Mouse (Mus musculus) embryonic facial prominence, embryonic 11.5 days (tissue): ENCODE results near the gene Tbx4. TPM values are rescaled to one million over a fixed set of nuclear protein-coding genes. Genes with fewer than 3 reads are reported as not detected.

Experiments used
- ATAC-seq: fragments of 200-750 bp; cut with Nextera tagmentation; replicated peaks from 2 replicates; pipeline ENCODE4 v1.8.0; 2017; ENCODE audit warnings: low read depth; ENCODE audit not compliant: insufficient number of reproducible peaks, low FRiP score, low TSS enrichment
- DNase-seq: peaks from one replicate; pipeline ENCODE4 v3.0.0-alpha.2; 2015; ENCODE audit warnings: low spot score
- H3K27ac ChIP-seq: fragments of 300-500 bp; sonication (generic); replicated peaks from 2 replicates; pipeline ENCODE4 v1.5.1; 2014; ENCODE audit warnings: mild to moderate bottlenecking, low read depth, low read length, control low read depth
- H3K27me3 ChIP-seq: fragments of 300-500 bp; sonication (generic); 2 replicates; pipeline ENCODE4 v1.6.1; 2014; ENCODE audit warnings: mild to moderate bottlenecking, low read length, moderate library complexity, mixed read lengths; ENCODE audit not compliant: control insufficient read depth, insufficient read depth
- H3K36me3 ChIP-seq: fragments of 300-500 bp; sonication (generic); replicated peaks from 2 replicates; pipeline ENCODE4 v1.6.1; 2014; ENCODE audit warnings: low read depth, mild to moderate bottlenecking, low read length, moderate library complexity, mixed read lengths; ENCODE audit not compliant: control insufficient read depth, insufficient read depth
- H3K4me1 ChIP-seq: fragments of 300-500 bp; sonication (generic); 2 replicates; pipeline ENCODE4 v1.6.1; 2014; ENCODE audit warnings: low read length, mixed read lengths; ENCODE audit not compliant: control insufficient read depth, insufficient read depth
- H3K4me2 ChIP-seq: fragments of 300-500 bp; sonication (generic); 2 replicates; pipeline ENCODE4 v1.6.1; 2014; ENCODE audit warnings: low read depth, mild to moderate bottlenecking, control low read depth, low read length, moderate library complexity
- H3K4me3 ChIP-seq: fragments of 300-500 bp; sonication (generic); 2 replicates; pipeline ENCODE4 v1.5.1; 2014; ENCODE audit warnings: low read depth, low read length, control low read depth
- H3K9ac ChIP-seq: fragments of 300-500 bp; sonication (generic); replicated peaks from 2 replicates; pipeline ENCODE4 v1.6.1; 2014; ENCODE audit warnings: mild to moderate bottlenecking, control low read depth, low read length
- H3K9me3 ChIP-seq: fragments of 300-500 bp; sonication (generic); replicated peaks from 2 replicates; pipeline ENCODE4 v1.6.1; 2016; ENCODE audit warnings: mild to moderate bottlenecking, low read length, inconsistent platforms, mixed read lengths; ENCODE audit not compliant: control insufficient read depth
- WGBS: fragments of 180-500 bp; shearing (Covaris S2); extraction: QIAGEN DNeasy Blood & Tissue Kit; methylation state at CpG from one replicate; pipeline ENCODE4 v1.1.7; 2014; 5-methylcytosine and 5-hydroxymethylcytosine counted together
- polyA plus RNA-seq: library from polyadenylated mRNA; unstranded; fragments of >200 nt; fragmentation: Nextera tagmentation; extraction: Ambion mirVana; gene quantifications from 2 replicates; pipeline ENCODE4 v1.2.1, GENCODE M21; 2014

Gene Tbx4
- polyA plus RNA-seq, 1 experiment from 2014 or later, result 0.65 TPM

DNA sequence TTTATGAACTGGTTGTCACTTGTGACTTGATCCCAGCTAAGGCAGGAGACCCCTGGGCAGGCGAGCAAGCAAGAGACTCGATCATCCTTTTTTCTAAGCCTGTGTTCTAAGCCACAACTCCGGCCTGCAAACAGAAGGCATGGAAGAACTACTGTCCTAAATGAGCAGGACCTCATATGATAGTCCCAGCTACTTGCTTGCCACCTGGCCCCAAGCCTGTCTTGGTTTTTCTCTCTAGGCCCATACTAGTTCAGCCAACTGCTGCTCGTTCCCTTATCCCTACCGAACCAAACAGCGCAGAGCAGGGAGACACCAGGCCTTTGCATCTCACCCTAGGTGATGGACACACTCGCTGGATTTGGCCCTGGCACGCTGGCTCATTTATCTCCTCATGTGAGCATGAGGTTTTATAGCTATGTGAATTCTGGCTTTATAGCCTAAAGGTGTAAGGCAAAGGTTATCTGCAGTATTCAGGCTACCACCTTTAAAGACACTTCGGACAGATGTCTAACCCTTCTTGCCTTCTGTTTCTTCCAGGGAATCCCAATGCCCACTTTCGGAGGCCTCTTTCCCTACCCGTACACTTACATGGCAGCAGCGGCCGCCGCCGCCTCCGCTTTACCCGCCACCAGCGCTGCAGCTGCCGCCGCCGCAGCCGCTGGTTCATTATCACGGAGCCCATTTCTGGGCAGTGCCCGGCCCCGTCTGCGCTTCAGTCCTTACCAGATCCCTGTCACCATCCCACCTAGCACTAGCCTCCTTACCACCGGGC lies 46.0 kb upstream of the Tbx4 start:
- 4% methylated on average over 27 of the region's 27 CpGs for WGBS
- H3K36me3 ChIP-seq, result no peaks in the 10 kb centered on the region; the same call in 1 of the 2 replicates
- peak overlapping the region; percentile 96 for H3K9ac ChIP-seq
- peaks cover 5% of the 10 kb centered on the region for H3K4me1 ChIP-seq
- ATAC-seq (no peak), DNase-seq (peak; percentile 38)
- peak overlapping the region; percentile 79 for H3K4me3 ChIP-seq
- peaks cover 18% of the 10 kb centered on the region for H3K27me3 ChIP-seq
- peak overlapping the region; percentile 96 for H3K27ac ChIP-seq
- H3K4me2 ChIP-seq, result peak overlapping the region; percentile 90
- no peaks in the 10 kb centered on the region for H3K9me3 ChIP-seq

DNA sequence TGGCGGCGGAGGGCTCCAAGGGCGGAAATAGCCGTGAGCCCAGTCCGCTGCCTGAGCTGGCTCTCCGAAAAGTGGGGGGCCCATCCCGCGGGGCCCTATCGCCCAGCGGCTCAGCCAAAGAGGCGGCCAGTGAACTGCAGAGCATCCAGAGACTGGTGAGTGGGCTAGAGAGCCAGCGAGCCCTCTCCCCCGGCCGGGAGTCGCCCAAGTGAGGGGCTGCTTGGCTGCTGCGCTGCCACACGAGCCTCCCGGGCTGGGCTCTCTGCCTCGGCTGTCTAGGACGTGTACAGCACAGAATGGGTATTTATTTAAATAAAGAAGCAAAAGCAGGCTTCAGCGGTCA lies 45.4 kb upstream of the Tbx4 start:
- 2% methylated on average over 21 of the region's 21 CpGs for WGBS
- no peak for ATAC-seq

DNA sequence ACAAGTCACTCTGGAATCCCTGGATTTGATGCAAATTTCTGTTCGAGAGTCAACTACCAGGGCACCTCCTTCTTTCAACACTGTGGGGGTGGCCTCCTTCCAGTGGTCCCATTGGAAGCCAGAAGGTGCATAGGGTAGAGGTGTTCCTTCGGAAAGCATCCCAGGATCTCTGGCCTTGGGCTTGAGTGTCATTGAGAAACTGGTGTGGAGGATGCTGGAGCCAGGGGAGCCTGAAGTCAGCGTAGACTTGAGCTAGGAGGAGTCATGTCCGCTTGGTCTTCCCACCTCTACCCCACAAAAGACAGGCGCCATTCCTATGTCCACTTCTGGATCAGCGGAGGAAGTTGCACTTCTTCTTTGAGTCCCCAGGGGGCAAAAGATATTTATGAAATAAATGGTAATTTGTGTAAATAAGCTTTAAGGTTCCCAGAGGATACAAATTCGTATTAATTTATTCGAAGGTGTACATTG lies 45.0 kb upstream of the Tbx4 start:
- Histone ChIP-seq H3K4me1 (peaks cover 5% of the 10 kb centered on the region), H3K27ac (peak overlapping the region; percentile 96), H3K36me3 (no peaks in the 10 kb centered on the region; the same call in 1 of the 2 replicates), H3K9ac (peak overlapping the region; percentile 96), H3K9me3 (no peaks in the 10 kb centered on the region), H3K4me3 (peak overlapping the region; percentile 79), H3K4me2 (peak overlapping the region; percentile 90), H3K27me3 (peaks cover 15% of the 10 kb centered on the region)
- ATAC-seq (no peak), DNase-seq (peak; percentile 69)
- 7% methylated on average over 8 of the region's 8 CpGs for WGBS

More for the DNA sequence above, 45.4 kb upstream of the Tbx4 start:
- peak overlapping the region; percentile 96 for H3K27ac ChIP-seq
- H3K27me3 ChIP-seq, result peaks cover 17% of the 10 kb centered on the region
- peak overlapping the region; percentile 79 for H3K4me3 ChIP-seq
- peak overlapping the region; percentile 96 for H3K9ac ChIP-seq
- peaks cover 5% of the 10 kb centered on the region for H3K4me1 ChIP-seq
- DNase-seq, result no peak
- no peaks in the 10 kb centered on the region; the same call in 1 of the 2 replicates for H3K36me3 ChIP-seq
- peak overlapping the region; percentile 90 for H3K4me2 ChIP-seq
- H3K9me3 ChIP-seq, result no peaks in the 10 kb centered on the region

DNA sequence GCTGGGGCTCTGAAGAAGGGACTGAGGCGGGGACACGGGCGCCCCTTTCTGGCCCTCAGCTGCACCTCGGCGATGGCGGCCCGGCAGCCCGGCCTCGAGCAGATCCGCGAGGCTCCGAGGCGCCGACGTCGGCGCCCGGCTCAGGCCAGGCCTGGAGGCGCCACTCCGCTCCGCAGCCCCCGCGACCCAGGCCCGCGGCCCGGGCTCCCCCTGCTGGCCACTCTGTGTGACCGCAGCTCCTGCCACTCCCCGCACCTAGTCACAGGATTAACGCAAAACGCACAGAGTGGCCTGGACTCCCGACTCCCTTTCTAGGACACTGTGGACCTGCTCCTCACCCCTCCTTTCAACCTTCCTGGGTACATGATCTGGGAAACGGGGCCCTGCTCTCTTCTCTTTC lies 44.2 kb upstream of the Tbx4 start:
- Histone ChIP-seq H3K9me3 (no peaks in the 10 kb centered on the region), H3K36me3 (no peaks in the 10 kb centered on the region; the same call in 1 of the 2 replicates), H3K27ac (peak overlapping the region; percentile 86), H3K4me3 (peak overlapping the region; percentile 79), H3K4me2 (peak overlapping the region; percentile 87), H3K9ac (peak overlapping the region; percentile 80), H3K27me3 (peaks cover 15% of the 10 kb centered on the region), H3K4me1 (peaks cover 5% of the 10 kb centered on the region)
- 0% methylated on average over 30 of the region's 32 CpGs for WGBS
- ATAC-seq (peak; percentile 19; the same call in 1 of the 2 replicates), DNase-seq (peak; percentile 86)

DNA sequence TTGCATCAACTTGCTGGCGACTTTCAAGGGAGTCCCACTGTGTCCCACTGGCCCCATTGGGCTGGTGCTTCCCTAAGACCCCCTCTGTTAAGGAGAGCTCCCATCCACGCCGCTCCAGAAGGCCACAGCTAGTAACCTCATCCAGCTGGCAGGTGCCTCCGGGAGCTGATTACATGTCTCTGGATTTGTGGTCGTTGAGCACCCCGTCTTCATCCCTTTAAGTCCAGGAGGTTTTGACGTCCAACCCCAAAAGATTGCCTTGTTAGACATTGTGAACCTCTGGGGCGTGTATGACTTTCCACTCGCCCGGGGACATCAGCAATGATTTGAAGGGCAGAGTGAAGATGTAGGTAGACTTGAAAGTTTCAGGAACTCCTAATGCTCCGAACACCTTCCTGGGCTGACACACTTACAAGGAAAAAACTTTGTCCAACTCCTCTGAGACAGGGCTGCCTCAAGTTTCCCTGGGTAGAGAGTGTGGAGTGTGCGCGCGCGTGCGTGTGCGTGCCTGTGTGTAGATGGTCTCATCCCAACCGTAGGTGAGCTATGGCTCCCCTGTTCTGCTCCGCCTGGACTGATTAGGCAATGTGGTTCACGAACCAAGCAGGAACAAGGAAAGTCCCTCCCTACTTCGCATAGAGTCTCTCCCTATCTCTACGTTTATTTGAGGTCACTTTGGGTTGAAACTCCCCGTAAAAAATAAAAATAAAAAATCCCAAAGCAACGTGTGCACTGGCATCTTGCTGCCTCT lies 43.5 kb upstream of the Tbx4 start:
- ATAC-seq (no peak), DNase-seq (peak; percentile 52)
- Histone ChIP-seq H3K27ac (peak overlapping the region; percentile 81), H3K36me3 (no peaks in the 10 kb centered on the region; the same call in 1 of the 2 replicates), H3K4me2 (peak overlapping the region; percentile 87), H3K9me3 (no peaks in the 10 kb centered on the region), H3K4me1 (peaks cover 5% of the 10 kb centered on the region), H3K9ac (peak overlapping the region; percentile 80), H3K27me3 (peaks cover 14% of the 10 kb centered on the region), H3K4me3 (peak overlapping the region; percentile 79)
- 5% methylated on average over 24 of the region's 24 CpGs for WGBS

DNA sequence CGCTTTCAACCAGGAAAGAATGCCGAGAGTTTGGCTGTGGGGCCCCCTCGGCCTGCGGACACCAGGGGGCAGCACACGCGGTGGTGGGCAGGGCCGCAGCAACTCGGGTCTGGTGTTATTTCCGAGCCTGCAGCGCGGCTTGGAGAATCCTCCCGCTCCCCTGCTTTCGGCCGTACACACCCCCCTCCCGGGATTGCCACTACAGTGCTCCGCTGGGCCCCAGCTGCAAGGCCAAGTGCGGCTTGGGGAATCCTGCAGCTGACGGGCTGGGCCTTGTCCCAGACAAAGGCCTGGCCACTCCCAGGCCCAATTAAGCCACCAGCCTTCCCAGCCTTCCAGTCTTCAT lies 42.9 kb upstream of the Tbx4 start:
- Histone ChIP-seq H3K4me3 (peak overlapping the region; percentile 79), H3K4me1 (peaks cover 2% of the 10 kb centered on the region), H3K27ac (peak overlapping the region; percentile 81), H3K9me3 (no peaks in the 10 kb centered on the region), H3K36me3 (no peaks in the 10 kb centered on the region), H3K9ac (peak overlapping the region; percentile 80), H3K27me3 (peaks cover 9% of the 10 kb centered on the region), H3K4me2 (peak overlapping the region; percentile 87)
- WGBS, result under 1% methylated on average over 18 of the region's 18 CpGs
- DNase-seq, result peak; percentile 90
- peak; percentile 61 for ATAC-seq

DNA sequence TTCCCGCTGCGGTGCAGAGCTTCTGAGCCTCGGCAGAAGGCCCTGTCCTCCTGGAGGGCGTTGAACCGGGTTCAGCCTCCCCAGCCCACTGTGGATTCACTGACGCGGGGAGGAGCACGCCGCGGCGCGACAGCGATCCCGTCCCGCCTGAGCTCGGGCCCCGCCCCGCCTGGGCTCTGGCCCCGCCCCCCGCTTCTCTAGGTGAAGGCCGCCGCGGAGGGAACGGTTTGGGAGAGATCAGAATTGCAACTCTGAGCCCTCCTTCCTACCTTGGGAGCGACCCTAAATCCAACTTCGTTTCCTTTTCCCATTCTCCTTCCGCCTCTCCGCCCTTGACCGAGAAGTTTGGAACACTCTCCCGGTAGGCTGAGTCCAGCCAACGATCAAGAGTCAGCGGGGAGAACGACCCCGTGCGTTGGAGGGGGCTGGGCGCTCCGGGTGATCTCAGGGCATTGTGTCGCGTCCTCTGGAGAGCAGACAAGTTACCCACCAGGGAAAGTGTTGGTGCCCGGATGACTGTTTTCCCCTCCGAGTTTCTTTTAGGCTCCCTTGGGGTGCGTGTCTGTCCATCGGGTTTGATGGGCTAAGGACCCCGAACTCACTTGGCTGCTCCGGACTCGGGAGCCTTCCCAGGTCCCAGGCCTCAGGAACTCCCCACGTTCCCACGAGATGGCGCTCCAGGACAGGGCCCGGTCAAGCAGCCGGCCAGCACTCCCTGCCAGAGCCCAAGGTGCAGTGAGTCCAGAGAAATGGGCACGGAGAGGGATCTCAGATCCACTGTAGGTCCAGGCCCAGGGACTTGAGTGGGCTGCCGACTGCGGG lies 41.9 kb upstream of the Tbx4 start:
- peak overlapping the region; percentile 81 for H3K27ac ChIP-seq
- under 1% methylated on average over 51 of the region's 54 CpGs for WGBS
- H3K4me3 ChIP-seq, result peak overlapping the region; percentile 79
- H3K27me3 ChIP-seq, result peaks cover 8% of the 10 kb centered on the region
- H3K9ac ChIP-seq, result peak overlapping the region; percentile 80
- H3K4me2 ChIP-seq, result peak overlapping the region; percentile 87
- ATAC-seq (peak; percentile 31), DNase-seq (peak; percentile 91)
- no peaks in the 10 kb centered on the region for H3K9me3 ChIP-seq
- H3K36me3 ChIP-seq, result no peaks in the 10 kb centered on the region
- H3K4me1 ChIP-seq, result peaks cover 2% of the 10 kb centered on the region; the same call in 1 of the 2 replicates
